Mouse (Mus musculus) neutrophil, adult 5-6 weeks (primary cell): Measurements from ENCODE around the gene Rsrc1. TPM values are rescaled to one million over a fixed set of nuclear protein-coding genes. Genes with fewer than 3 reads are reported as not detected.

ENCODE experiments used
- ATAC-seq: fragments of 151-379, 151-347 bp; 2 replicates; pipeline ENCODE4 v1.8.0; 2017; ENCODE audit warnings: mild to moderate bottlenecking, moderate TSS enrichment; ENCODE audit not compliant: insufficient number of reproducible peaks, poor library complexity, low FRiP score, severe bottlenecking; ENCODE audit errors: extremely low read depth
- total RNA-seq: library from RNA; stranded (forward); fragments of 200-1000 nt; gene quantifications from 2 replicates; pipeline ENCODE4 v1.2.3, GENCODE M21; 2017

Rsrc1 gene
- total RNA-seq, result 22.0 and 24.2 TPM in 2 replicates

GRCm38 (mm10) chr3:66981101-66981661 lies at the start of gene Rsrc1:
Gene Rsrc1, plus strand, starts transcription at chr3:66981390.
- no peak for ATAC-seq

GRCm38 (mm10) chr3:66939675-66940074 lies 41.5 kb upstream of the Rsrc1 start:
- ATAC-seq, result no peak

GRCm38 (mm10) chr3:66955126-66955525 lies 26.1 kb upstream of the Rsrc1 start:
- no peak for ATAC-seq

GRCm38 (mm10) chr3:66959972-66960371 lies 21.2 kb upstream of the Rsrc1 start:
- ATAC-seq, result no peak

- no peak for ATAC-seq
Measured at GRCm38 (mm10) chr3:66964884-66965283, 16.3 kb upstream of the Rsrc1 start.

GRCm38 (mm10) chr3:66967508-66967907 lies 13.7 kb upstream of the Rsrc1 start:
- no peak for ATAC-seq

GRCm38 (mm10) chr3:66970261-66970660 lies 10.9 kb upstream of the Rsrc1 start:
- no peak for ATAC-seq

- ATAC-seq, result no peak
Measured at GRCm38 (mm10) chr3:66970661-66971331, 10.4 kb upstream of the Rsrc1 start.

- no peak for ATAC-seq
Measured at GRCm38 (mm10) chr3:66972191-66972950, 8.8 kb upstream of the Rsrc1 start.

GRCm38 (mm10) chr3:66973391-66973943 lies 7.7 kb upstream of the Rsrc1 start:
- ATAC-seq, result no peak

GRCm38 (mm10) chr3:66974501-66974900 lies 6.7 kb upstream of the Rsrc1 start:
- no peak for ATAC-seq

- ATAC-seq, result no peak
Measured at GRCm38 (mm10) chr3:66976889-66977615, 4.1 kb upstream of the Rsrc1 start.

- no peak for ATAC-seq
Measured at GRCm38 (mm10) chr3:66977811-66978456, 3.3 kb upstream of the Rsrc1 start.

- no peak for ATAC-seq
Measured at GRCm38 (mm10) chr3:66978457-66979381, 2.5 kb upstream of the Rsrc1 start.

- ATAC-seq, result no peak
Measured at GRCm38 (mm10) chr3:66979491-66979890, 1.7 kb upstream of the Rsrc1 start.

- no peak for ATAC-seq
Measured at GRCm38 (mm10) chr3:66980111-66980975, 847 bp upstream of the Rsrc1 start.

- ATAC-seq, result no peak
Measured at GRCm38 (mm10) chr3:66981706-66982105, 516 bp downstream of the Rsrc1 start, which contains the start of gene Shox2. Gene Shox2, minus strand, starts transcription at chr3:66981771.
